Mouse (Mus musculus): ENCODE measurements at regions not wholly inside any gene's neighbourhood (a gene's known extent, or its start where the extent isn't known, plus 50 kb on each side); places are given as distances from the start of the nearest gene placed in this dataset.

GRCm38 (mm10) chr6:93083716-93084115 is 140.4 kb upstream of the Adamts9 start:
- ChIA-PET CTCF (no interaction called here), POLR2A (no interaction called here)

- ChIA-PET POLR2A (no interaction called here), CTCF (interaction anchor here in 1 of 4 experiments (0.6 kb wide), 1 partner anchor 125 kb away, joined by 4 read pairs; no protein-coding TSS in a partner anchor)
Observed at GRCm38 (mm10) chr6:93082205-93082604, 138.9 kb upstream of the Adamts9 start.

DNA sequence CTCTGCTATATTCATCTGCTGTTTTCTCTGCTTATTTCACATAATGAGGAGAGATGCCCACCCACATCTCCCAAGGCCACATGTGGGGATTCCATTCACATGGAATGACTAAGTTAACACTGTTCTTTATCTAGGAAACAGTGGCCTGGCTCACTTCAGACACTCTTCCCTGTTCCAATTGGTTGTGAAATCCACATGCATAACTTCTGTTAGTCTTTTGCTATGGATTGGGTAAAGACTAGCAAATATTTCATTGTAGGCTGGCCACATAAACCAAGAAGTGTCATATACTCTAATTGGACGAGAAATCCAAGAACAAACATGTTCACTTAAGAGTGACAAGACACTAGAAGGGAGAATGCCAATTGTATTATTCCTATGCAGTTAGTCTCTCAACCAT is 133.4 kb upstream of the Adamts9 start:
- CTCF ChIA-PET, result no interaction called here
- POLR2A ChIA-PET, result interaction anchor here in 1 of 4 experiments (0.6 kb wide), 1 partner anchor 177 kb away, joined by 3 read pairs; no protein-coding TSS in a partner anchor

DNA sequence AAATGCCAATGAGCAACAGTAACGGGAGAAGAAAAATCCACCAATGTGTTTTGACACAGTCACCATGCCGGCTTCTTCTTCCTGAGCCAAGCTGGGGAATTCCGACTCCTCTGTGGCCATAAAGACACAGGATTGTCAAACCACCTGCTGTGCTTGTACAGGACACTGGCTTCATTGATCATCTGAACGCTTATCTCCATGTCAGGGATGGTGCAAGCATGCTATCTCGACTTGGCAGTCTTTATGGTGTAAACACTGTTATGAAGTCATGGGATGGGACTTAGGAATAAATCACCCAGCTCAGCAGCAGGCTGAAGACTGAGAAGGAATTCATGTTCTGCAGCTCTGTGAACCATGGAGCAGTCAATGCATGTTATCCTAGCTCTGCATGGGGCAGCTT is 132.6 kb upstream of the Adamts9 start:
- ChIA-PET CTCF (interaction anchor here in 1 of 4 experiments (0.7 kb wide), 1 partner anchor 15 kb away, joined by 4 read pairs; no protein-coding TSS in a partner anchor), POLR2A (interaction anchor here in 1 of 4 experiments (1.0 kb wide), 1 partner anchor 9 kb away, joined by 3 read pairs; no protein-coding TSS in a partner anchor)

- CTCF ChIA-PET, result no interaction called here
- POLR2A ChIA-PET, result interaction anchor here in 1 of 4 experiments (1.0 kb wide), 1 partner anchor 8 kb away, joined by 3 read pairs; no protein-coding TSS in a partner anchor
Observed at GRCm38 (mm10) chr6:93075011-93075410, 131.7 kb upstream of the Adamts9 start.

DNA sequence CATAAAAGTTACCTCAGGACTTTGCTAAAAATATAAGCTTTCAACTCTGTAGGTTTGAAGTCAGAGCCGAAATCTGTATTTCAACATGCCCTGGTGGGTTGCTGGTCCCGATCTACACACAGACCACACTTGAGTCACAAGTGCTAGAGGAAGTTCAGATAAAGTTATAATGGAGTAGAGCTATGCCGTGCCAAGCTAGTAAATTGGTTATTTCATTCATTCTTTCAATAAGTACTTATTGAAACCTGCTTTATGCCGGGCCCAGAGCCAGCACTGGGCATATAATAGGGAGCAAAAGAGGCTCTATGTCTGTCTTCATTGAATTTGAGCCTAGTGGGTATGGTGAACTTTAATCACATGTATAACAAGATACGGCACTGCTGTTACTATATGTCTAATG is 127.6 kb upstream of the Adamts9 start:
- POLR2A ChIA-PET, result interaction anchor here in 2 of 4 experiments (0.6 kb wide), 2 partner anchors 92 to 320 kb away, joined by 3 read pairs; no protein-coding TSS in a partner anchor
- CTCF ChIA-PET, result no interaction called here

DNA sequence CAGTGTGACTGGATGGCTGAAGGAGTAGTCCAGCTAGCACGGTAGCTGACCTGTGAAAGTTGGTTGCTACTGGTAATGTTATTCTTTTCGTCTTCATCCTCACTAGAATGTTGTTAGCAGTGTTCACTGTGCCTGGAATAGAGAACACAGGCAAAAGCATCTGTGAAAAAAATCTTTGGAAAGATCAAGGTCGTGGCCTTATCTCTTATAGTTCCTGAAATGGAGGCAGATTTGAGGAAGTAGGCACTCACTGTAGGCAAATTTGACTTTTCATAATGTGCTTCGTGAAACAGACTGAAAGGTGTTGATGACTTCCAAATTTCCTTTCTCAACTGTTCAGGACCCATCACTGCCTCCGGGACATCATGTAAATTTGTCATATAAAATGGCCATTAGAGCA is 124.5 kb upstream of the Adamts9 start:
- POLR2A ChIA-PET, result no interaction called here

DNA sequence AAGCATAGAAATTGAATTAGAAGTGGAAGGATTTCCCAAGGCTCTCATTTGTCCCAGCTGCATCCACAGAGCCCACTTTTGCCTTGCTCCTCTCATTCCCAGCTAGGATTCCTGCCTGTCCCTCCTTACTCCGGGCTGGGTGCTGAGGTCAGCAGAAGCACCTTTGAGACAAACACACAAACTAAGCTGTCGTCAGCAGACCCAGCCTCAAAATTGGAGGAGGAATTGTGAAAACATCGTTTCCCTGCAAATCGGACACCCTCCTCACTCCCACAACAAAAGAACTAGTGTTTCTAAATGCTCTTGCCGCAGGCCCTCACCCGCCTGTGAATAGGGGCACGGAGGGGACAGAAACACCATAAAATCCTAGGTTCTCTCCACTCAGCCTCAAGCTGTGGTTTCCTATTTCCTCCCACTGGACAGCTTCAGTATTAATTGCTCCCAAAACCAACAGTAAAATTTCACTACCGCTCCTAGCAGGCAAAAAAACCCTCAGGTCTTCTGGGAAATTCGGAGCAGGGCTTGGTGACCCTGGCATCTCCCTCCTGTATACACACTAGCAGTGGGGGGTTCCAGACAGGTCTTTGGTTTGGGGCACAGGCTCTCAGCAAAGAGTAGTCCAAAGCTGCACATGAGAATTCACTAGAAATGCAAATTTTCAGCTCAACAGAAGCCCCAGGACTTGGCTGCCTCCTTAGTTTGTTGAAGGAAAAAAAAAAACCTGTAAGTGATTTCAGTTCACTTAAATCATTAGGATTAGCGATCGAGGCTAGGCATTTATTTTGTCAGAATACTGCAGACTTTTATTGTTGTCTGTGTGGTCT is 123.5 kb upstream of the Adamts9 start:
- ChIA-PET CTCF (no interaction called here), POLR2A (interaction anchor here in 1 of 4 experiments (1.2 to 1.4 kb wide), 2 partner anchors 9 to 290 kb away, joined by 3 to 4 read pairs; no protein-coding TSS in a partner anchor)

More for the DNA sequence above, 124.5 kb upstream of the Adamts9 start:
- CTCF ChIA-PET, result no interaction called here

DNA sequence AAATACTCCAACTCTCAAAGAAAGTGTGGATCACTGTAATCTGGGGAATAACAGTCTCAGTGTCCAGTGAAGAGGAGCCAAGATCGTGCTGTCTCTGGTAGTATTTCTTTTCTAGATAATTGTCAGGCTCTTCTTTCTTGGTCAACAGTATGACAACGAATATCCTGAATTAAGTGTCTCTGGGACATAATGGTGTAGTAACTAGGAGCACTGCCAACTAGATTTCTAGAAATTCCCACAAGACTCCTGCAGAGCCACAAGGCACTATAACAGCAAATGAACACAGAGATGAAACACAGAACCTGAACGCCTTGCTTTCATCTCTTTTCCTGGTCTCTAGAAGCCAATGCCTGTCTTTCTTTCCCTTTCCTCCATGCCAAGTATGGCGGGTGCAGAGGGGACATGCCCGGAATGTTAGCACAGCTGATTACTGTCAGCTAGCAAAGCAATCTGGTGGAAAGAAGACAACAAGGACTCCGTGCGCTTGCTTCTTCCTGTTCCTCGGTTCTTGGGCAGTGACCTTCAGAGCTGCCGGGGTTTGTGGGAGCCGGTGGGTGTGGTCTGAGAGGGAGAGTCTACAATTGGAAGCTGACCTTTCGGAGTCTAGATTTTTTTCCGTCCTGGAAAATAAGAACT is 122.7 kb upstream of the Adamts9 start:
- CTCF ChIA-PET, result no interaction called here
- POLR2A ChIA-PET, result interaction anchor here in 1 of 4 experiments (1.2 to 1.4 kb wide), 2 partner anchors 9 to 290 kb away, joined by 3 to 4 read pairs; no protein-coding TSS in a partner anchor

DNA sequence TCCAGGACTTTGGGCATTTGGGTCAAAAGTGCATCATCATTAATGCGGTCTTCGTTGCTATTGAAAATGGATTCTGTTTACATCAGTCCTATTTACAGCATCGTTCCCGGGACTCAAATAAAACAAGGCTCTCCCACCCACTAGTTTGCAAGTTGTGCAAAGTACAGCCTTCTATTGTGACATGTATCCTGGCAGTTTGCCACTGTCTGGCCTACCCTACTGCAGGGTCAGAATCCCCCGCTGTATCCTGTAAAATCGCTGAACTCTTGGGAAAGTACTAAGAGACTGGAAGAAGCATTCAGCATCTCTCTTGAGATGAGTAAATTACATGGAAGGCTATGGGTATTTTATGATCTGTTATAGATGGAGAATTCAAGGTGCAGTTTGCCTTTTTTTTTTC is 122.1 kb upstream of the Adamts9 start:
- CTCF ChIA-PET, result no interaction called here
- POLR2A ChIA-PET, result no interaction called here

- CTCF ChIA-PET, result no interaction called here
- POLR2A ChIA-PET, result no interaction called here
Observed at GRCm38 (mm10) chr6:93064366-93064765, 121.1 kb upstream of the Adamts9 start.

DNA sequence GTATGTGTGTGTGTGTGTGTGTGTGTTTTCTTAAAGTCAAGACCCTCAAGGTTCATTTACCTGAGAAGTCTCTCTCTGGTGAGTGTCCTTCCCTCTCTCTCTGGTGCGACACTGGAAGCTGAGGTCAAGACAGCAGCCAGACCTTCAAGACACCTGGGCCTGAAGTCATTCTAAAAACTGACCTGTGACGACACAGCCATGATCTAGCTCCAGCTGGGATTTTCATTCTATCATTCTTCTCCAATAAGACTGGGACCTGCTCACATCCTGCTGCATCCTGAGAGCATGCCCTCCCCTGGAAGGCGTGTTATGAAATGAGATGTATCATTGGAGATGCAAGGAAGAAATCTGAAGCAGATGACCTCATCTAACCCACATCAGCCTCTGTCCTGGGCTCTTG is 118.4 kb upstream of the Adamts9 start:
- CTCF ChIA-PET, result no interaction called here
- POLR2A ChIA-PET, result no interaction called here

- ChIA-PET POLR2A (no interaction called here), CTCF (interaction anchor here in 1 of 4 experiments (0.5 kb wide), 1 partner anchor 1536 kb away, joined by 3 read pairs; no protein-coding TSS in a partner anchor)
Observed at GRCm38 (mm10) chr6:93045524-93045923, 102.2 kb upstream of the Adamts9 start.

- ChIA-PET POLR2A (no interaction called here), CTCF (no interaction called here)
Observed at GRCm38 (mm10) chr6:93041041-93041440, 97.7 kb upstream of the Adamts9 start.

GRCm38 (mm10) chr6:93031812-93032330 is 88.6 kb upstream of the Adamts9 start:
- ChIA-PET POLR2A (no interaction called here), CTCF (interaction anchor here in 1 of 4 experiments (0.6 kb wide), 1 partner anchor 620 kb away, joined by 3 read pairs; no protein-coding TSS in a partner anchor)

- CTCF ChIA-PET, result interaction anchor here in 1 of 4 experiments (0.6 kb wide), 1 partner anchor 1113 kb away, joined by 3 read pairs; no protein-coding TSS in a partner anchor
- POLR2A ChIA-PET, result interaction anchor here in 1 of 4 experiments (0.5 to 0.6 kb wide), 2 partner anchors 12 to 169 kb away, joined by 3 read pairs; no protein-coding TSS in a partner anchor
Observed at GRCm38 (mm10) chr6:93026068-93027022, 83.1 kb upstream of the Adamts9 start.

DNA sequence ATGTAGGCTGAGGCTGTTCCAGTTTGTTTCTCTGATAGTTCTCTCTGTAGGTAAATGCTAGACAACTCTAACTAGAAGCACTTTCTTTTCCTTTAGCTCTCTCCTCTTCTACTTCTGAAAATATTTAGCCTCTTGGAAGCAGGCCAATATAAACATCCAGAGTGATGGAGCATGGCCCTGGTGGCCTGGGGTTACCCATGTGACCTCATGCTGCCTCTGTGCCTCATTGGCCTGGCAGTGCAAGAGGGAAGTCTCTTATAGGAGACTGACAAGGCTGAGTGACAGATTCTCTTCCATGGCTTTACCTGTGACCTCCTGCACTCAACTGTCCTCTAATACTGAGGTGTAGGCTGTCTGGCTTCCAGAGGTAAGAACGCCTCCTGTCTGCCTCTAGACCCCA is 71.2 kb upstream of the Adamts9 start:
- POLR2A ChIA-PET, result interaction anchor here in 1 of 4 experiments (0.7 kb wide), 1 partner anchor 12 kb away, joined by 3 read pairs; no protein-coding TSS in a partner anchor

DNA sequence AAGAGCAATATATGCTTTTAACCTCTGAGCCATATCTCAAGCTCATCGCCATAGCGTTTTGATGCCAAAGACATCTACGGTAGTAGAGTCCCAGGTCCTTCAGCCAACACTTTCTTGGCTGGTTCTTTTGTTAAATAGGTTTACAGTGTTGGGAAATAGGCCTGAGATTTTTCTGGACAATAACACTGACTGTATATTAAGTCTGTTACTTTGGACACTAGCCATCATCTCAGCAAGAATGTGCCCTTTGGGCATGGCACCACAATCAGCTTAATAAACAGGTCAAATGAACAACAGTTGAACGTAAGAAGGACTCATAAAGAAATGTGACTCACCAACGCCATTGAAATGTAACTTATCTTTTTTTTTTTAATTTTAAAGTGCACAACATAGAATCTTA is 68.6 kb upstream of the Adamts9 start:
- POLR2A ChIA-PET, result no interaction called here
- CTCF ChIA-PET, result no interaction called here

More for the DNA sequence above, 71.2 kb upstream of the Adamts9 start:
- CTCF ChIA-PET, result no interaction called here
